Mouse (Mus musculus): Measurements from ENCODE around the gene Ech1.

Ech1 gene

DNA sequence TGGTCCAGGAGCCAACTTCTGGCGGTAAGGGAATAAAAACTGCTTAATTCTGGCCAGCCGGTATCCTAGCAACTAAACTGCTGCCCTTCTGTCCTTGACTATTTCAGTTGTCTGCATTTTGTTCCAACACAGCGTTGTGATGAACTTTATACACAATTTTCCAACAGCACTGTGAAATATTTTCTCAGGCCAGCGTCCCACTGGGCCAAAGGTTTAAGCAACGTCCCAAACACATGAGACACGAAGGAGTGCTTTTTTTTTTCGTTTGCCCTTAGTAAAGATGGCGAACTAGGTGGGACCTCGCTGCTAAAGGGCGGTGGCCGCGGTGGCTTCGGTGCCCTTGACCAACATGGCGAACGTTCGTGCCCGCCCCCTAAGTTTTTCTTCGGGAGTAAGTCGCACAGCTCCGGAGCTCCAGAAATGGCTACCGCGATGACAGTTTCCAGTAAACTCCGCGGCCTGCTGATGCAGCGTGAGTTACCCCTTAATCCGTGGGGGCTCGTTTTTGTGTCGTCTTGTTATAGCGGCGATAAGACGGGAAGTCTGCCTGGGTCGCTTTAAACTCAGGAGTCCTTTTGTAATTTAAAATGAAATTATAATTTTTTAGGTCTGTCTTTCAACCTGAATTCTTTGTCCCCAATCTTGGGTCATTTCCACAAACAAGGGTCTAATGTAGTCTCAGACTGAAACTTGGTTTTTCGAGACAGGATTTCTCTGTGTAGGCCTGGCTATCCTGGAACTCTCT, at the start of gene Ech1:
Gene Ech1 (plus strand): TSS at position 277 of the 745 bp plus-strand sequence.
- peak; percentile 94 for DNase-seq (ENCODE audit: low read depth)

DNA sequence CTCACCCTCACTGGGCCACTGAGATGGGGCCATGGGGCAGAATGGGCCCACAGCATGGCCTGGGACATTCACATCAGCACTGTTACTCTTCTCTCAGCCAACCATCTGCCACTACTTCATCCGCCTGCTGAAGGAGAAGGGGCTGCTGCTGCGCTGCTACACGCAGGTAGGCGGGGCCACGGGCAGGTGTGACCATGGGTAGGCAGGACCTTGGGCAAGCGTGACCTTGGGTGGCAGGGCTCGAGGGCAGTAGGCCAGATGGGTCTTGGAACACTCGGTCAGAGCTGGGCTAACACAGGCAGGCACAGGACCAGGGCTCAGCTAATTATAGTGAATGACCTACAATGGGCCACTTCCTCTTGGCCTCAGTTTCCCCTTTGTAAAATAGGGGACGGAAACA, 46.2 kb upstream of the Ech1 start:
- DNase-seq (ENCODE audit: low read depth): no peak

DNA sequence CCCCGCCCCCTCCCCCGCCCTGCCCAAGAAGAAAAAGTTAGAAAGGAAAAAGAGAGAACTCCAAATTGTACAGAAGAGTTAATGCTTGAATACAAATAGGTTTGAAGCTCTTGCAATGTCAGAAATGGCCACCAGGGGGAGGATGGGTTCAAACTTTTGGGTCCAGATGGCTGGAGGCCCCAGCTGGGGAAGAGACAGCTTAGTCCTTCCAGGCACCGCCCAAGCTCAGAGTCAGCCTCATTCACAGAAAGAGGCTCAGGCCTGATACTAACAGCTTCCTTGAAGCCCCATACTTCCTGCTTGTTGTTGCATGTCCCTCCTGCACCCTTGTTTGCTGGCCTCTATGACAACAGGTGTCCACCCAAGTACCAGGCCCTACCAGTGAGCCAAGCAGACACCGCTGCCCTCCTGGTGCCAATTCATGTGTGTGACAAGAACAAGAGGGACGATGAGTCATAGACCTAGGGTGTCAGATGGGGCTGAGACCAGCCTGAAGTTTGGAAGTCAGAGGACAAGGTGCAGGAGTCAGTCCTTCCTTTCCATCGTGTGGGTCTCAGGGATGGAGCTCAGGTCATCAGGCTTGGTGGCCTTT, 44.9 kb upstream of the Ech1 start:
- peak; percentile 87 for DNase-seq (ENCODE audit: low read depth)

DNA sequence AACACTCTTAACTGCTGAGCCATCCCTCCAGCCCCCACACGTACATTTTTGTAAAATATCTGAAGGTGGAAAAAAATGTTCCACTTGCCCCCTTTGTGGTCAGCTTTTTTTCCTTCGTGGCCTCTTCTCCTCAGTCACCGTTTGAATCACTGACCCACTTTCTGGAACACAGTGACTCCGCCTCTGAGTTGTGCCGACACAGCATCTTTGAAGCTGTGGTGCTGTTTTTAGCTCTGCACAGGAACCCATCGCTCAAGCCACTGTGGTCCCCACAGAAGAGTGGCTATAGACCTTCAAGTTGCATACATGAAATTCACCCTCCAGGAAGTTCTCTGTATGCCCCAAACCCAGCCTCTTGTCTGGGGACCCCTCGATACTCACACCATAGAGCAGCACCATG, 44.2 kb upstream of the Ech1 start:
- DNase-seq (ENCODE audit: low read depth): peak; percentile 45

DNA sequence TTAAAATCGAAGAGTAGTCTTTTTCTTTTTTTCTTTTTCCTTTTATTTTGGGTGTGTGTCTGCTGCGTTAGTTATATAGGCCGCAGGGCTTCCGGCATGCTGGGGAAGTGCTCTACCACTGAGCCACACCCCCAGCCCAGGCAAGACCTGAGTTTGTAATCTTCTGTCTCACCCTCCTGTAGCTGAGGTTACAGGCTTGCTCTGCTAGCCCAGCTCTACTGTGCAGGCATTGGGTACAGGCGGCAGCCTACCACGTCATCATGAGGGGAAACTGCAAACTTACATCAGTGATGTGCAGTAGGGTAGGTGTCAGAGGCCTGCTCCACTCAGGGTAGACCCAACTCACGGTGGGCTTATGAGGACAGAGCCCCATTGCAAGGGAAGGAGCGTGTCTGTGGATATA, 43.8 kb upstream of the Ech1 start:
- no peak for DNase-seq (ENCODE audit: low read depth)

DNA sequence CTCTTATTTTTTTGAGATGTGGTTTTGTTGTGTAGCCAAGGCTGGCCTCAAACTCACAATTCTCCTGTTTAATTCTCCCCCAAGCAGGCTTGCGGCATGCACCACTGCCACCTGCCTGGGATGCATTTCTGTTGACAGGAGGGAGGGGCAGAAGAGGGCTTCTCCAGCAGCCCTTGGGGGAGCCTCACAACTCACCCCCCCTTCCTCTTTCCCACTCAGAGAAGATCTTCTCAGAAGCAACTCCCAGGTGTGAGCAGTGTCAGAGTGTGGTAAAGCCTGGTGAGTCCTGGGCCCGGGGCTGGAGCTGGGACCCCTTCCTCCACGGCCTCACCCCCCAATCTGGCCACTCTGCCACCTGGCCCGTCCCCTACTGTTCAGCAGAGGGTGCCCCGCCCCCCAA, 39.9 kb upstream of the Ech1 start:
- no peak for DNase-seq (ENCODE audit: low read depth)

DNA sequence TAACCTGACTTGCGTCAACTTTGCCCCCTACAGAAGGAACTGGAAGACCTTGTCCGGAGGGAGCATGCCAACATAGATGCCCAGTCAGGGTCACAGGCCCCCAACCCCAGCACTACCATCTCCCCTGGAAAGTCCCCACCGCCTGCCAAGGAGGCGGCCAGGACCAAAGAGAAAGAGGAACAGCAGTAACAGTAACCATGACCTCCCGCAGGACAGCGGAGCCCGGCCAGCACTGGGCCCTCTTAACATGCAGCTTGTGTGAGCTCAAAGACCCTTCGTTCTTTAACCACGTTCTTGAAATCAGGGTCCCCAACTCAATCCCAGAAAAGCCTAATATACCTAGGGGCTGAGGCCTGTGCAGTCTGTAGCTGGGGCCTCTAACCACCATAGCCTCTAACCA, 37.1 kb upstream of the Ech1 start:
- no peak for DNase-seq (ENCODE audit: low read depth)

DNA sequence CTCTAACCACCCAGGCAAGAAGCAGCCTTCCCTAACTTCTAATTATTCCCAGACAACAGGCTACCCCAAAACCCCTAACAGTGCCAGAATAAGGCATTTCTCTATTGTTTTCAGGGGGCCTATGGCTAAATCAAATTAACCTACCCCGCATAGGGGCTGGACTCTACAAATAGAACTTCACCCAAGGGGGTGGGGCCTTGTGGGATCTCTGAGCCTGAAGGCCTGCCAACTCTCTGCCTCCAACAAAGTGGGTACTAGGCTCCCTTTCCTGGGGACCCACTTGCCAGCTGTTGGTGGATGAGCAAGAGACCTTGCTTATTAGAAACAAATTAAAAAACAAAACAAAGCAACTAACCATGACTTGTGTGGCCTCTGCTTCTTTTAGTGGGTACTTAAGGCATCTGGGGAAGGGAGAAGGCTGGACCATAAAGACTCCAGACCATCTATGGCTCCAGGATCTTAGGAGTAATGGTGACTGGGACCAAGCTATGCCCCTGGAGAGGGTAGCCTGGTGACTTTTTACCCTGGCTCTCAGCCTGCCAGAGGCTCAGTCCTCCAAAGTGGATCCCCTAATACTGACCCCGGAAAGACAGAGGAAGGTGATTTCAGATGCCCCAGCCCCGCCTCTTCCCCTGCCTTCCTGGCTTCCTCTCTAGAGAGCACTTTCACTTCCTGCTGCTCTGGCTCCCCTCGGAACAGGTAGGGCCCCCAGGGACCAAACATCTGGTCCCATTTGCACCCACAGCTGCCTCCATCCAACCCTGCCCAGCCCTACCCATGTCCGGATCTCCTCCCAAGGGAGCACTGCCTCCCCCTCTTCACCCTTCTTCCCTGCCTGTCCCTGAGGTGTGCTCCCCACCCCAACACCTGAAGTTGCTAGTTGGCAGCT, 36.5 kb upstream of the Ech1 start, which contains the start of gene Rinl:
Gene Rinl (plus strand): TSS at position 663 of the 889 bp plus-strand sequence.
- no peak for DNase-seq (ENCODE audit: low read depth)

DNA sequence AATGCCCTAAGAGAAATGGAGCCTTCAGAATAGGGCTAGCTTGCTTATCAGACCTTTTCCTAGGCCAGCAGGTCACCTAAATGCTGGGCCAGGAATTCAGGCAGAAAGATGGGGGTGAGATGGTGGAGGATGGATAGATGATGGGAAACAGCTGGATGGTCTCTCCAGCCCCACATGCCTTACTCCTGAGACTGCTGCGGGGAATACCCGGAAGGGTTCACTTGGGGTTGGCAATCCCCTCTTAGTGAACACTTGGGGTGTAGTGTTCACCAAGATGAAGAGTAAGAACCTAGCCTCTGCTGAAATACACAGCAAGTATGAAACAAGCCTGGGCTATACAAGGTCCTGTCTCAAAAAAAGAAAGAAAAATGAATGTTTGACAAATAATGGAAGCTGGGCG, 35.8 kb upstream of the Ech1 start:
- no peak for DNase-seq (ENCODE audit: low read depth)

DNA sequence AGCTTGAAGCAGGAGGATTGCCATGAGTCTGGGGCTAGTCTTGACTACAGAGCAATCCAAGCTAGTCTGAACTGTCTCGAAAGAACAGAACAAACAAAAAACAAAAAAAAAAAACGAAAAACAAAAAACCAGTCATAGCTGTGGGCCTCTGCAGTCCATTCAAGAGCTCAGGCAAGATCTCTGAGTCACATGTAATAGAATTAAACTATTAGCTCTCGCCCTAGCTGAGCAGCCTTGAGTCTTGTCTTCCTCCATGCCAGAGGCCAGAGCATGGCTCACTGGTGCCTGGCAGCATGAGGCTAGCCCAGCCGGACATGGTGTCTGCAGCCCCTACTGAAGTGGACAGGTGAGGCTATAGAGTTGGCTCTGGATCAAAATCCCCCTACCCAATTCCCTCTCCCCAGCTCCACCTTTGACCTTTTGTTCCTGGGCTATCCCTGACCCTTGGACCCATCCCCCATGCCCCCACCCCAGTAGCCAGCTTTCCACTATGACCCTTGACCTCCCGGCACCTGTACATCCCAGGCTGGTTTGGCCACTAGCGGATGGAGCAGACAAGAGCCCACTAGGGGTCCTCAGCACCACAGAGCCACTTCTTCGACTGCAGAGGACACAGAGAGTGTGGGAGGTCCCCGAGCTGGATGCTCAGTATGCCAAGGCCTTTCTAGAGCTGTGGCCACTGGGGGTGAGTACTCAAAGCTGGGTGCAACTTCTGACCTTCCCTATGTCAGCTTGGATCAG, 34.8 kb upstream of the Ech1 start:
- DNase-seq (ENCODE audit: low read depth): no peak

DNA sequence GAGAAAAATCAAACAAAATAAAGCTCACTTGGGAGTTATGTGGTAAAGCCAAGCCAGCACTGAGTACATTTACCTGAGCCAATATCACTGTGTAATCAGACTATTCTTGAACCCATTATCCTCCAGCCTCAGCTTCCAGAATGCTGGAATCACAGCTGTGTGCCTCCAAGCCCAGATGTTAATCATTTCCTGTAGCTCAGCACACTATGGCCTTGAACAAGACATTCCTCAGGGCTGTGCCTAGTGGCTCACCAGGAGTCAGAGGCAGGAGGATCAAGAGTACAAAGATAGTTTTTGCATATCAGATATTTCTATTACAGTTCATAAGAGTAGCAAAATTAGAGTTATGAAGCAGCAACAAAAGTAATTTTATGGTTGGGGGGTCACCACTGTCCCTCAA, 33.3 kb upstream of the Ech1 start:
- DNase-seq (ENCODE audit: low read depth): no peak

DNA sequence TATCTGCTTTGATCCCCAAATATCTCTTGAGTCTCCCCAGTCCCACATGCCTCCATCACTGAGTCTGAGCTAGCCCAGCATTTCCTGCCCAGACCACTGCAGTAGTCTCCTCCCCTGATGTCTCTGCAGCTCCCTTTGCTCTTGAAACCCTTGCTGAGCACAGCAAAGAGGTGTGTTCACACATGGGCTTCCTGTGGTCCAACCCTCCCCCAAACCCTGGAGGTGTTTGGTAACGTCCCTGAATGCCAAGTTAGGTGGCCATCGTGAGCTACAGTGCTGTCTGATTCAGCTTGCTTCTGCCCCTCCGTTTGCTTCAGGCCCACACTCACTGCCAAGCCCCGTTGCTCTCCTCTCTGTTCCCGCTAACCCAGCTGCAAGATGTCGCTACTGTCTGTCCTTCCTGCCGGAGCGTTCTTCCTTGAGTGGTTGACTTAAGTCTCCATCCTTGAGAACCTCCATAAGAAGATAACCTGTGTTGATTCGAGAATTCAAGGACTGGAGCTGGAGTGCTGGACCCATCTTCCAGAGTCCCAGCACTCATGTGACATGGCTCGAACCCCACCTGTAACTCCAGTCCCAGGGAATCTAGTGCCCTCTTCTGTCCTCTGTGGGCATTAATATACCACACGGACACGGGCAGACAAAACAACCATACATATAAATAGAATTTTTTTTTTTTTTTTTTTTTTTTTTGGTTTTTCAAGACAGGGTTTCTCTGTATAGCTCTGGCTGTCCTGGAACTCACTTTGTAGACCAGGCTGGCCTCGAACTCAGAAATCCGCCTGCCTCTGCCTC, 32.4 kb upstream of the Ech1 start:
- DNase-seq (ENCODE audit: low read depth): peak; percentile 53

DNA sequence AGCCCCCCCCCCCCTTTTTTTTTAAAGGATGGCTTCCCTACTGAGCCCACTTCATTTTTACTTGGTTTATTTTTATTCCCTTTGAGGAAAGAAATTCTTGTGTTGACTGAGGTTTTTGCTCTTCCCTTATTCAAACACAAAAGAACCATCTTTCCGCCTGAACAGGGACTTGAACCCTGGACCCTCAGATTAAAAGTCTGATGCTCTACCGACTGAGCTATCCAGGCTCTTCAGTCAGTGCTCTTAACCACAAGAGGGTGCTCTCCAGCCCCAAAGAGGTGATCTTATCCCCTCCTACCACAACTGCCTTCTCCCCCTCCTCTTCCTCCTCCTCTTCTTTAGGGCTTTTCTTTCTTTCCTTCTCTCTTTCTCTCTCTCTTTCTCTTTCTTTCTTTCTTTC, 31.2 kb upstream of the Ech1 start:
- peak; percentile 83 for DNase-seq (ENCODE audit: low read depth)

DNA sequence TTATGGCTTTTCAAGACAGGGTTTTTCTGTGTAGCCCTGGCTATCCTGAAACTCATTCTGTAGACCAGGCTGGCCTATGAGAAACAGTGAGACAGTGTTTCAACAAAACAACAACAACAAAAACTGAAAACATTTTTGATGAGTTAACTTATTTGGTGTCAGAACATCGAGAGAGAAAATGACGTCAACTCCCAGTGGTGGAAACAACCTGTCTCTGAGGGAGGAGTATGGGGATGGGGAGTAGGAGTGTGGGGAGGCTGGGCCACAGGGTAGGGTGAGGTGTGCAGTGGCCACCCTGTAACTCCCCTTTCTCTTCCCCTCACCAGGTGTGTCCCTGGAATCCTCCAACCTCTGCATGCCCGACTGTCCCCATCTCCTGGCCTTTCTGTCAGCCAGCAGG, 30.5 kb upstream of the Ech1 start:
- no peak for DNase-seq (ENCODE audit: low read depth)

DNA sequence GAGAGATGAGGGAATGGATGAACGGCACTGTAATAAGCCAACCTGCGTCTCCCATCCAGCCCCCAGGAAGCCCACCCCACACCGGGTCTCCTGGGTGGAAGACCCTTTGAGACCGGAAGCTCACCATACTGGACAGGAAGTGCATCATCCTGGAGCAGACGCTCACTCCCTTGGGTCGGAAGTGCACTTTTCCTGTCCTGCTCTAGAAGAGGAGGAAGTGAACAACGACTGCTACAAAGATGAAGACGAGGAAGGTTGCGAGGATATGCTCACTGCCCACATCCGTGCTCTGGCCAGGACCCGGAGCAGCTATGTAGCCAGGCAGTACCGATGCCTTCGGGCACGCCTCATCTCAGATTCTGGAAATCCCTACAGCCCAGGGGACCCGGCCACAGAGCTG, 29.2 kb upstream of the Ech1 start:
- peak; percentile 84 for DNase-seq (ENCODE audit: low read depth)

DNA sequence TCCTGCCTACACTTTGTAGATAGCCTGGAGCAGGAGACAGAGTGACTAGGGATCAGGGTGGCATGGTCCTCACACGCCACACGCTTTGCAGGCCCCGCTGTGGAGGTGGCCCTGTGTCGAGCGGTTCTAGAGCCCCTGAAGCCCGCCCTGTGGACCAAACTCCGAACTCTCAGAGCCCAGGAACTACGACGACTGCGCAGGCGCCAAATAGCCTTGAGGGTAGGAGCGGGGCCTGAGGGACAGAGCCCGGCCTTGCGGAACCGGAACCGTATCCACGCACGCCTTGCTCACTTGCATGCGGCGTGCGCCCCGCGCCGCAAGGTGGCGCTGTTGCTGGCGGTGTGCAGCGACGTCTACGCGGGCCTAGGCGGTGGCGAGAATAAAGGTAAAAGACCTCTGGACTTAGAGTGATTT, 28.4 kb upstream of the Ech1 start:
- peak; percentile 92 for DNase-seq (ENCODE audit: low read depth)

DNA sequence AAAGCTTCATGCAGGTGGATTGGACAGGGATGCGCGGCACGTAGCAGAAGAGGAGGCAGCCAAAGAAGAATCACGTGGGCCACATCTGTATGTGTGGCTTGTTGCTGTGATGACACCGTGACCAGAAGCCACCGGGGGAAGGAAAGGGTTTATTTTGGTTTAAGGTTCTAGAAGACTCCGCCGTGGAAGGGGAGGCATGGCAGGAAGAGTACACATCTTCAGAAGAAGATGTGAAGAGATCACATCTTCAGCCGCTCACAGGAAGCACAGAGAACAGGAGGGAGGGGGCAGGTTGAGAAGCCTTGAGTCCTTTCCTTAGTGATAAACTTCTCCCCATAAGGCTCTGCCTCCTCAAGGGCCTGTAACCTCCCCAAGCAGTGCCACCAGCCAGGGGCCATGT, 25.0 kb upstream of the Ech1 start:
- DNase-seq (ENCODE audit: low read depth): no peak

DNA sequence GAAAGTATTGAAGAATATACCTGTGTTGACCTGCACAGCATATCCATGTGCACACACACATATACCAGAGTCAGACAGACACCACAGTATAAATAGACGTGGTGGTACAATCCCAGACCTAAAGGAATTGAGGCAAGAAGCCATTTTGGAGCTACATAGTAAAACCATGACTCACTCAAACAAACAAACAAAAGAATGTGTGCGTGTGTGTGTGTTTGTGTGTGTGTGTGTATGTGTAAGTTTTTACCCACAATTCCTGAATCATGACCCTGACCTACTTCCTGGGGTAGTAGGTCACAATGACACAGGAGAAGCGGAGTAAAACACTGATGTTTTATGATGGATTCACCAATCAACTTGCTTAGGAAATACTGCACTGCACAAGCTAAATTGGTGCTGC, 23.6 kb upstream of the Ech1 start:
- peak; percentile 54 for DNase-seq (ENCODE audit: low read depth)

DNA sequence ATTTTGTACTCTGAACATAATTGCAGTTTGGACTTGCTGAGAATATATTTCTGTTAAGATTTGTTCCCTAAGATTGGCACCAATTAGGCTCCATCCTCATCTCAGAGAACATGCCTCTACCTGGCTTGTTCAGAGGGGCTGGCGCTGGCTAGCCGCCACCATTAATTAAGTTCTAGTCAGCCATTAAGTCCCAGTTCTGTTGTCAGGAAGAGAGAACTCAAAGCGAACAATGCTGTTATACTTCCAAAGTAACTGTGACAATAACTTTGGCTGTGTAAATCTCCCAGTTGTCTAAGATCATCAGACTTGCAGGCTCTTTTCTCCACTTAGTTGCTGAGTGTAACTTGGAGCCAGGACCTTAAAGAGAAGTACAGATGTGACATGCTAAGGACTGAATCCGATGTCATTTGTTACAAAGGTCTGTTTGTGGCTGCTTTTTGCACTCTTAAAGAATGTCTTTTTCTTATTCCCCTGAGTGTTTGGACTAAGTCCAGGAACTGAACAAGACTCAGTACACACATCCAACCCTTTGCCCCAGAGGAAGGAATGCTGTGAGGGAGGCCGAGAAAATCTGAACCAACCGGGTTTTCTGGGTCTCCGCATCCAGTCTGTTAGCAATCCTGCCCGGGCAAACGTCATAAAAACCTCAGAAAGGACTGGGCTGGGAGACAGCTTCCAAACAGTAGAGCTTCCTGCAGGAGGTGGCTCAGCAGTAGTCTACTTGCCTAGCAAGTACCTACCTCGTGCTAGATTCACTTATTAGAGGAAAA, 22.9 kb upstream of the Ech1 start:
- DNase-seq (ENCODE audit: low read depth): no peak

DNA sequence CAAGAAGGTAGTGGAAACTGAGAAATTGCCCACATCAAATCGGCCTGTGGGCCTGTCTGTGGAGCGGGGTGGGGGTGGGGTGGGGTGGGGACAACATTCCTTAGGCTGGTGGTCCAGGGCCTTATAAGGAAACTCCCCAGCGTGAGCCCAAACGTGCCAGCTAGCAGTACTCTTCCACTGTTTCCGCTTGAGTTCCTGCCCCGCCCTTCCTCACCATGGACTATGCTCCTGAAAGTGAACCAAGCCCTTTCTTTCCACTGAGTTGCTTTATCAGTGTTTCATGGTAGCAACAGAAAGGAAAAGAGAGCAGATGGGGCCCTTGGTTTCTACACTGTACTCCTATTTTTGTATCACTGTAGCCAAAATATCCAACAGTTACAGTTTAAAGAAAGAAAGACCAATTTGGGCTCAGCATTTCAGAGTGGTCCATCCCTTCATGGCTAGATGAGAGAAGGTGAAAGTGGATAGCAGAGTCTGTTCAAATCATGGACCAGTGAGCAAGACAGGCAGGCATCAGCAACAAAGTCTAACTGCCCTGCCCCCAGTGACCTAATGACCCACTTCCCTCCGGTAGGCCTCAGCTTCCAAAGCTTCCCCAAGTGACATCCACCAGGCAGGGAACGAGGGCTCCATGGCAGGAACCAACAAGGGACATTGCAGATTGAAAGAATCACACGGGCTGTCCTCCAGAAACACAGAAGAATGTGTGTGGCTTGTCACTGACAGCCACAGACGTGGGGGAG, 22.0 kb upstream of the Ech1 start:
- DNase-seq (ENCODE audit: low read depth): peak; percentile 53
